ENCODE assay signal across 13 mouse cellular contexts in genomic region chr14:59893971-59894370, GRCm38 (mm10).
DNase-seq lines count a peak whose midpoint lies in the region; ATAC-seq lines count a peak whose summit lies in the region.
"Had no signal": no experiment of that assay in that cellular context is flagged by ENCODE, and none has a peak within 500 bp of the region (broad histone marks: within the 10 kb centered on the region; RNA-seq: fewer than 3 reads in every experiment).

No protein-coding gene starts in this region.

- DNase-seq in cerebellum, postnatal 36 days, result no peak
- DNase-seq in layer of hippocampus, adult 11-12 months (ENCODE audit: low spot score), result peak; percentile 53
- DNase-seq in layer of hippocampus, postnatal 25 days (ENCODE audit: extremely low spot score in 1 of 2, low spot score in 1 of 2), result no peak
- peak; percentile 39 for DNase-seq in telencephalon, adult 2 months (ENCODE audit: low read depth, low spot score)
- no peak for DNase-seq in heart, postnatal 10 days
- DNase-seq: heart, adult 18-20 months; kidney, adult 9 months; liver, postnatal 0 days; lung, postnatal 14 days had no signal

- no peaks in the 10 kb centered on the region for H3K27me3 ChIP-seq in kidney, embryonic 15.5 days
- H3K27me3 ChIP-seq: embryonic facial prominence, embryonic 13.5 days had no signal

- intact Hi-C loops in heart, postnatal 10 days (cut with DNase I), result no loop called here

- no peaks in the 10 kb centered on the region for H3K36me3 ChIP-seq in kidney, embryonic 15.5 days
- H3K36me3 ChIP-seq: embryonic facial prominence, embryonic 13.5 days had no signal

- WGBS in kidney, embryonic 15.5 days, result 50% methylated on average over 1 of the region's 1 CpGs

- no peak overlapping the region for H3K27ac ChIP-seq in kidney, embryonic 15.5 days
- H3K27ac ChIP-seq: embryonic facial prominence, embryonic 13.5 days had no signal

- peak; percentile 69 for ATAC-seq in cerebellum, adult (ENCODE audit: insufficient number of reproducible peaks, low FRiP score, low TSS enrichment)
- peak; percentile 65; the same call in 1 of the 2 replicates for ATAC-seq in common myeloid progenitor, adult 5-6 weeks (replicated peaks; ENCODE audit: low read depth, poor library complexity, severe bottlenecking)
- ATAC-seq in kidney, embryonic 15.5 days (replicated peaks; ENCODE audit: low FRiP score), result no peak
- ATAC-seq: liver, postnatal 0 days had no signal

- no peak overlapping the region for H3K4me3 ChIP-seq in kidney, embryonic 15.5 days (replicated peaks)
- H3K4me3 ChIP-seq: embryonic facial prominence, embryonic 13.5 days had no signal

- H3K9ac ChIP-seq in kidney, embryonic 15.5 days, result no peak overlapping the region
- H3K9ac ChIP-seq: embryonic facial prominence, embryonic 13.5 days; liver, postnatal 0 days had no signal

- H3K4me1 ChIP-seq in kidney, embryonic 15.5 days, result peaks cover 8% of the 10 kb centered on the region

- no peaks in the 10 kb centered on the region for H3K9me3 ChIP-seq in kidney, embryonic 15.5 days (replicated peaks)
- H3K9me3 ChIP-seq: embryonic facial prominence, embryonic 13.5 days had no signal

- no peak overlapping the region for H3K4me2 ChIP-seq in kidney, embryonic 15.5 days
- H3K4me2 ChIP-seq: embryonic facial prominence, embryonic 13.5 days had no signal

Comparison
In these comparisons a context has a peak if more than half of its experiments do, and no peak if none do; other contexts are left out.
1. DNase-seq: peak in layer of hippocampus, adult 11-12 months (single experiment) and telencephalon, adult 2 months (single experiment); none in cerebellum, postnatal 36 days (0 of 2), layer of hippocampus, postnatal 25 days (0 of 2) and heart, postnatal 10 days (0 of 2).